Mouse (Mus musculus): Measurements from ENCODE around the gene Arfgap3.

Arfgap3 gene

GRCm38 (mm10) chr15:83252060-83252459 lies 98.0 kb downstream of the Arfgap3 start:
- DNase-seq (ENCODE audit: low spot score in 2 of 2) = peak; percentile 60 to 61

GRCm38 (mm10) chr15:83251176-83252004 lies 98.7 kb downstream of the Arfgap3 start, which contains the start of gene A4galt:
Gene A4galt (minus strand): TSS chr15:83251774.
- peak; percentile 70 to 77 for DNase-seq (ENCODE audit: low spot score in 2 of 2)

- peak; percentile 25 to 28 for DNase-seq (ENCODE audit: low spot score in 2 of 2)
Observed at GRCm38 (mm10) chr15:83250651-83251175, 99.3 kb downstream of the Arfgap3 start.

Measured in heart, adult 9 months (tissue).